Mouse (Mus musculus): ENCODE results near the gene Dennd4a.

DNA sequence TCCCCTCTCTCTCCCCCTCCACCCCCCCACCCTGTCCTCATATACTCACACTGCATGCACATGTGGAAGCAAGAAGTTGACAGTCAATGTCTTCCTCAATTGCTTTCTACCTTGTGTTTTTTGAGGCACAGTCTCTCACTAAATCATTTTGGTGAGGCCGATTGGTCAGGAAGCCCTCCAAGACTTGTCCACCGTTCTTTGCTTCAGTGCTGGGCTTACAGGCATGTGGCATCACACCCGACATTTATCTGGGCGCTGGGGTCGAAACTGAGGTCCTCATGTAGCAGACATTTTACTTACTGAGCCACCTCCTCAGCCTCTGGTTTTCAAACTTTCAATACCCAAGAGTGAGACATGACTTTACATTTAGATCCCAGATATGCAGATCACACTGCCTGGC, 8.6 kb upstream of the Dennd4a start:
- no peak for TF ChIP-seq GATA1 (IDR thresholded peaks at IDR 0.05; ENCODE audit: borderline replicate concordance, low read length)
- no peak for TF ChIP-seq FLI1 (IDR thresholded peaks at IDR 0.05; ENCODE audit: low read length)

All from megakaryocyte, embryonic 14.5 days (primary cell).